Mouse (Mus musculus): ENCODE results near the gene Negr1. TPM values are rescaled to one million over a fixed set of nuclear protein-coding genes. Genes with fewer than 3 reads are reported as not detected.

Gene Negr1
- total RNA-seq, 1 experiment from 2014 or later = not detected

GRCm38 (mm10) chr3:156771626-156772025 is 210.0 kb downstream of the Negr1 start:
- ATAC-seq (replicated peaks in 1 of 2; ENCODE audit: insufficient read depth in 1 of 2, low FRiP score in 2 of 2, low TSS enrichment in 1 of 2, low read depth in 1 of 2, poor library complexity in 2 of 2, severe bottlenecking in 2 of 2) = no peak

- ATAC-seq (replicated peaks in 1 of 2; ENCODE audit: insufficient read depth in 1 of 2, low FRiP score in 2 of 2, low TSS enrichment in 1 of 2, low read depth in 1 of 2, poor library complexity in 2 of 2, severe bottlenecking in 2 of 2) = no peak
Observed at GRCm38 (mm10) chr3:156772057-156772456, 210.5 kb downstream of the Negr1 start.

- no peak for ATAC-seq (replicated peaks in 1 of 2; ENCODE audit: insufficient read depth in 1 of 2, low FRiP score in 2 of 2, low TSS enrichment in 1 of 2, low read depth in 1 of 2, poor library complexity in 2 of 2, severe bottlenecking in 2 of 2)
Observed at GRCm38 (mm10) chr3:156784309-156784852, 222.8 kb downstream of the Negr1 start.

GRCm38 (mm10) chr3:156786355-156786754 is 224.8 kb downstream of the Negr1 start:
- ATAC-seq (replicated peaks in 1 of 2; ENCODE audit: insufficient read depth in 1 of 2, low FRiP score in 2 of 2, low TSS enrichment in 1 of 2, low read depth in 1 of 2, poor library complexity in 2 of 2, severe bottlenecking in 2 of 2) = no peak

GRCm38 (mm10) chr3:156791234-156791633 is 229.6 kb downstream of the Negr1 start:
- no peak for ATAC-seq (replicated peaks in 1 of 2; ENCODE audit: insufficient read depth in 1 of 2, low FRiP score in 2 of 2, low TSS enrichment in 1 of 2, low read depth in 1 of 2, poor library complexity in 2 of 2, severe bottlenecking in 2 of 2)

- no peak for ATAC-seq (replicated peaks in 1 of 2; ENCODE audit: insufficient read depth in 1 of 2, low FRiP score in 2 of 2, low TSS enrichment in 1 of 2, low read depth in 1 of 2, poor library complexity in 2 of 2, severe bottlenecking in 2 of 2)
Observed at GRCm38 (mm10) chr3:156792743-156793142, 231.1 kb downstream of the Negr1 start.

GRCm38 (mm10) chr3:156794091-156794490 is 232.5 kb downstream of the Negr1 start:
- no peak for ATAC-seq (replicated peaks in 1 of 2; ENCODE audit: insufficient read depth in 1 of 2, low FRiP score in 2 of 2, low TSS enrichment in 1 of 2, low read depth in 1 of 2, poor library complexity in 2 of 2, severe bottlenecking in 2 of 2)

GRCm38 (mm10) chr3:156794610-156795009 is 233.0 kb downstream of the Negr1 start:
- ATAC-seq (replicated peaks in 1 of 2; ENCODE audit: insufficient read depth in 1 of 2, low FRiP score in 2 of 2, low TSS enrichment in 1 of 2, low read depth in 1 of 2, poor library complexity in 2 of 2, severe bottlenecking in 2 of 2) = no peak

- ATAC-seq (replicated peaks in 1 of 2; ENCODE audit: insufficient read depth in 1 of 2, low FRiP score in 2 of 2, low TSS enrichment in 1 of 2, low read depth in 1 of 2, poor library complexity in 2 of 2, severe bottlenecking in 2 of 2) = no peak
Observed at GRCm38 (mm10) chr3:156796061-156796691, 234.6 kb downstream of the Negr1 start.

- no peak for ATAC-seq (replicated peaks in 1 of 2; ENCODE audit: insufficient read depth in 1 of 2, low FRiP score in 2 of 2, low TSS enrichment in 1 of 2, low read depth in 1 of 2, poor library complexity in 2 of 2, severe bottlenecking in 2 of 2)
Observed at GRCm38 (mm10) chr3:156799228-156799627, 237.6 kb downstream of the Negr1 start.

- ATAC-seq (replicated peaks in 1 of 2; ENCODE audit: insufficient read depth in 1 of 2, low FRiP score in 2 of 2, low TSS enrichment in 1 of 2, low read depth in 1 of 2, poor library complexity in 2 of 2, severe bottlenecking in 2 of 2) = no peak
Observed at GRCm38 (mm10) chr3:156809836-156810235, 248.2 kb downstream of the Negr1 start.

- ATAC-seq (replicated peaks in 1 of 2; ENCODE audit: insufficient read depth in 1 of 2, low FRiP score in 2 of 2, low TSS enrichment in 1 of 2, low read depth in 1 of 2, poor library complexity in 2 of 2, severe bottlenecking in 2 of 2) = no peak
Observed at GRCm38 (mm10) chr3:156816938-156817337, 255.3 kb downstream of the Negr1 start.

- ATAC-seq (replicated peaks in 1 of 2; ENCODE audit: insufficient read depth in 1 of 2, low FRiP score in 2 of 2, low TSS enrichment in 1 of 2, low read depth in 1 of 2, poor library complexity in 2 of 2, severe bottlenecking in 2 of 2) = no peak
Observed at GRCm38 (mm10) chr3:156817452-156817851, 255.9 kb downstream of the Negr1 start.

GRCm38 (mm10) chr3:156823039-156823438 is 261.4 kb downstream of the Negr1 start:
- ATAC-seq (replicated peaks in 1 of 2; ENCODE audit: insufficient read depth in 1 of 2, low FRiP score in 2 of 2, low TSS enrichment in 1 of 2, low read depth in 1 of 2, poor library complexity in 2 of 2, severe bottlenecking in 2 of 2) = no peak

GRCm38 (mm10) chr3:156833920-156834319 is 272.3 kb downstream of the Negr1 start:
- ATAC-seq (replicated peaks in 1 of 2; ENCODE audit: insufficient read depth in 1 of 2, low FRiP score in 2 of 2, low TSS enrichment in 1 of 2, low read depth in 1 of 2, poor library complexity in 2 of 2, severe bottlenecking in 2 of 2) = no peak

GRCm38 (mm10) chr3:156838550-156838949 is 277.0 kb downstream of the Negr1 start:
- ATAC-seq (replicated peaks in 1 of 2; ENCODE audit: insufficient read depth in 1 of 2, low FRiP score in 2 of 2, low TSS enrichment in 1 of 2, low read depth in 1 of 2, poor library complexity in 2 of 2, severe bottlenecking in 2 of 2) = no peak

GRCm38 (mm10) chr3:156848385-156848784 is 286.8 kb downstream of the Negr1 start:
- ATAC-seq (replicated peaks in 1 of 2; ENCODE audit: insufficient read depth in 1 of 2, low FRiP score in 2 of 2, low TSS enrichment in 1 of 2, low read depth in 1 of 2, poor library complexity in 2 of 2, severe bottlenecking in 2 of 2) = no peak

- no peak for ATAC-seq (replicated peaks in 1 of 2; ENCODE audit: insufficient read depth in 1 of 2, low FRiP score in 2 of 2, low TSS enrichment in 1 of 2, low read depth in 1 of 2, poor library complexity in 2 of 2, severe bottlenecking in 2 of 2)
Observed at GRCm38 (mm10) chr3:156851921-156852320, 290.3 kb downstream of the Negr1 start.

- ATAC-seq (replicated peaks in 1 of 2; ENCODE audit: insufficient read depth in 1 of 2, low FRiP score in 2 of 2, low TSS enrichment in 1 of 2, low read depth in 1 of 2, poor library complexity in 2 of 2, severe bottlenecking in 2 of 2) = no peak
Observed at GRCm38 (mm10) chr3:156870239-156870921, 308.8 kb downstream of the Negr1 start.

All from hematopoietic stem cell, adult 5-6 weeks (primary cell).